Mouse (Mus musculus): ENCODE data around the gene Asb10.

The Asb10 gene

GRCm38 (mm10) chr5:24490413-24490920 lies 50.3 kb downstream of the Asb10 start:
- DNase-seq (ENCODE audit: low spot score) = no peak

GRCm38 (mm10) chr5:24486738-24487137 lies 54.0 kb downstream of the Asb10 start:
- DNase-seq (ENCODE audit: low spot score) = no peak

- DNase-seq (ENCODE audit: low spot score) = peak; percentile 93
Measured at GRCm38 (mm10) chr5:24486097-24486496, 54.7 kb downstream of the Asb10 start.

- peak; percentile 43 for DNase-seq (ENCODE audit: low spot score)
Measured at GRCm38 (mm10) chr5:24484963-24485362, 55.8 kb downstream of the Asb10 start.

GRCm38 (mm10) chr5:24483326-24483725 lies 57.5 kb downstream of the Asb10 start:
- peak; percentile 90 for DNase-seq (ENCODE audit: low spot score)

Measured in embryo, embryonic 10.5 days (tissue).